Mouse (Mus musculus) CH12.LX (cell line): ENCODE measurements around the gene Pdcd2.

Experiments used
- CTCF ChIP-seq, 2 experiments: IDR thresholded peaks in 1 of 2; conservative IDR thresholded peaks in 1 of 2; 2 replicates each; pipeline ENCODE4 v1.5.1; 2011 to 2012; ENCODE audit warnings: low read depth in 2 of 2, low read length in 2 of 2, improper control_type of control experiment in 1 of 2, inconsistent platforms in 1 of 2, mild to moderate bottlenecking in 1 of 2, moderate library complexity in 1 of 2
- EP300 ChIP-seq: IDR thresholded peaks from 2 replicates; pipeline ENCODE4 v1.6.1; 2011; ENCODE audit warnings: low read length, improper control_type of control experiment
- ZNF384 ChIP-seq: IDR thresholded peaks from 2 replicates; pipeline ENCODE4 v1.6.1; 2012; ENCODE audit warnings: low read depth, low read length, improper control_type of control experiment, inconsistent platforms

DNA sequence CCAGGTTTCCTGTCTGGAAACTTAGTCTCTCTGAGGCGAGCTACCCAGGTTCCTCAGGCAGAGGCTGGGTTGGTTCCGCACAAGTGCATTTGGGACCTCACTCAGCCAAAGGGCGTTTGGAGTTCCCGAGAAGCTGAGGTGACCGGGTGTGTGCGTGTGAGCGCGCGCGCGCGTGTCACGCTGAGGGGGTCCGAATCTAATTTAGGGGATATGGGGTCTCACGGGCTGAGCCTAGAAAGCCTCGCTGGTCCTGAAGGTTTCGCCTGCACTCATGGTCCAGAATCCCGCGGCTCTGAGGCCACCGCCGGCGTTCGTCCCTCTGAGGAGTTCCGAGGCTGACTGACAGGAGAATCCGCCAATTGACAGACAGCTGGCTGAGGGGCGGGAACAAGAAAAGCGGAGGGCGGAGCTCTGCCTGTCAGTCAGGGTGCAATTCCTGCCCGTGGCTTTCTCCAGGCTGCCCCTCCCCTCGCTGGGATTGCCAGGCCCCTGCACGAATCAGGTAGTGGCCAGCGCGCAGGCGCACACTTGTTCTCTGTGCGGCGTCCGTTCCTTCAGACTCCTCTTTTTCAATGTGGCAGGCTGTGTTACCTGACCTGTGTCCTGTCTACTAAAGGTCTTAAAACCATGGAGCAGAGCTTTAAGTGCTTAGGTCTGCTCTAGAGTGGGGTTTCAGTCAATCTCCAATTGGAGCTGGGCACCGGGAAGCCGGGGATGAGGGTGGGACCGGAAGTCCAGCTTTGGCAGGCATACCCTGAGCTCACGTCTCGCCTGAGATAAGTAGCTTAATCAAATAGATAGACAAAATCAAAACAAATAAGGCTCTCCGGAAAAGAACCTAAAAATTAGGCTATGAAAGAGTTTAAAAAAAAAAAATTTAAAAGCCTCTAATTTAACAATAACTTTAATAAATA lies 37.2 kb upstream of the Pdcd2 start, which contains the start of gene Prdm9:
- TF ChIP-seq CTCF (conservative IDR thresholded peaks at IDR 0.05 in 1 of 2, IDR thresholded peaks at IDR 0.05 in 1 of 2; ENCODE audit: low read depth in 2 of 2, low read length in 2 of 2) (no peak), EP300 (no peak), ZNF384 (no peak)
